Mouse (Mus musculus) lung, embryonic 14.5 days (tissue): ENCODE measurements at regions not wholly inside any gene's neighbourhood (a gene's known extent, or its start where the extent isn't known, plus 50 kb on each side); places are given as distances from the start of the nearest gene placed in this dataset.
A peak's percentile ranks its signal among the peaks of the same experiment; 100 is the strongest.

Experiments
- ATAC-seq: fragments of 200-750 bp; cut with Nextera tagmentation; 2 replicates; pipeline ENCODE4 v1.8.0; 2017; ENCODE audit warnings: mild to moderate bottlenecking, moderate TSS enrichment, moderate library complexity; ENCODE audit not compliant: insufficient read depth
- DNase-seq: peaks from one replicate; pipeline ENCODE4 v3.0.0-alpha.2; 2015
- H3K27ac ChIP-seq: fragments of 300-500 bp; sonication (generic); 2 replicates; pipeline ENCODE4 v1.5.1; 2014; ENCODE audit warnings: low read depth, mild to moderate bottlenecking, moderate library complexity
- H3K27me3 ChIP-seq: fragments of 300-500 bp; sonication (generic); 2 replicates; pipeline ENCODE4 v1.6.1; 2014; ENCODE audit warnings: low read length, control low read depth; ENCODE audit not compliant: insufficient read depth
- H3K36me3 ChIP-seq: fragments of 300-500 bp; sonication (generic); 2 replicates; pipeline ENCODE4 v1.6.1; 2014; ENCODE audit warnings: control low read depth; ENCODE audit not compliant: insufficient read depth
- H3K4me1 ChIP-seq: fragments of 300-500 bp; sonication (generic); 2 replicates; pipeline ENCODE4 v1.6.1; 2014; ENCODE audit warnings: antibody characterized with exemption, control low read depth; ENCODE audit not compliant: insufficient read depth
- H3K4me2 ChIP-seq: fragments of 300-500 bp; sonication (generic); 2 replicates; pipeline ENCODE4 v1.6.1; 2014; ENCODE audit warnings: mild to moderate bottlenecking
- H3K4me3 ChIP-seq: fragments of 300-500 bp; sonication (generic); 2 replicates; pipeline ENCODE4 v1.5.1; 2014; ENCODE audit warnings: low read depth, low read length
- H3K9ac ChIP-seq: fragments of 300-500 bp; sonication (generic); 2 replicates; pipeline ENCODE4 v1.6.1; 2014
- H3K9me3 ChIP-seq: fragments of 300-500 bp; sonication (generic); 2 replicates; pipeline ENCODE4 v1.6.1; 2016; ENCODE audit warnings: low read depth, low read length, control low read depth
- CTCF ChIP-seq: IDR thresholded peaks from 2 replicates; pipeline ENCODE4 v1.5.1; 2016; ENCODE audit warnings: antibody characterized with exemption, low read depth
- WGBS: fragments of 180-500 bp; shearing (Covaris S2); extraction: QIAGEN DNeasy Blood & Tissue Kit; methylation state at CpG from one replicate; pipeline ENCODE4 v1.1.7; 2014; 5-methylcytosine and 5-hydroxymethylcytosine counted together

GRCm38 (mm10) chr16:87049741-87050383, 304.1 kb upstream of the N6amt1 start:
- H3K4me2 ChIP-seq: no peak overlapping the region
- no peak overlapping the region for H3K9ac ChIP-seq
- peak; percentile 58 for DNase-seq
- no peaks in the 10 kb centered on the region for H3K4me1 ChIP-seq
- no peaks in the 10 kb centered on the region for H3K36me3 ChIP-seq
- no peaks in the 10 kb centered on the region for H3K27me3 ChIP-seq
- no peak for TF ChIP-seq CTCF
- WGBS: 42% methylated on average over 8 of the region's 8 CpGs
- no peaks in the 10 kb centered on the region for H3K9me3 ChIP-seq
- H3K27ac ChIP-seq: no peak overlapping the region
- peak; percentile 68; the same call in 1 of the 2 replicates for ATAC-seq
- H3K4me3 ChIP-seq: no peak overlapping the region

- Histone ChIP-seq H3K27ac (no peak overlapping the region), H3K4me3 (no peak overlapping the region), H3K9me3 (no peaks in the 10 kb centered on the region), H3K36me3 (no peaks in the 10 kb centered on the region), H3K4me1 (no peaks in the 10 kb centered on the region), H3K9ac (no peak overlapping the region), H3K4me2 (no peak overlapping the region), H3K27me3 (no peaks in the 10 kb centered on the region)
- no peak for ATAC-seq
- no peak for TF ChIP-seq CTCF
- DNase-seq: no peak
- 73% methylated on average over 5 of the region's 5 CpGs for WGBS
Measured at GRCm38 (mm10) chr16:87044773-87045561, 309.0 kb upstream of the N6amt1 start.

GRCm38 (mm10) chr16:87043689-87044088, 310.3 kb upstream of the N6amt1 start:
- H3K27ac ChIP-seq: no peak overlapping the region
- H3K9ac ChIP-seq: no peak overlapping the region
- H3K36me3 ChIP-seq: no peaks in the 10 kb centered on the region
- H3K27me3 ChIP-seq: no peaks in the 10 kb centered on the region
- no peaks in the 10 kb centered on the region for H3K4me1 ChIP-seq
- no peak for ATAC-seq
- no peak overlapping the region for H3K4me3 ChIP-seq
- H3K4me2 ChIP-seq: no peak overlapping the region
- DNase-seq: no peak
- no peaks in the 10 kb centered on the region for H3K9me3 ChIP-seq
- TF ChIP-seq CTCF: no peak

GRCm38 (mm10) chr16:87040366-87040765, 313.6 kb upstream of the N6amt1 start:
- 72% methylated on average over 4 of the region's 4 CpGs for WGBS
- ATAC-seq: no peak

GRCm38 (mm10) chr16:87039861-87040260, 314.1 kb upstream of the N6amt1 start:
- Histone ChIP-seq H3K27me3 (no peaks in the 10 kb centered on the region), H3K9me3 (no peaks in the 10 kb centered on the region)
- 62% methylated on average over 1 of the region's 1 CpGs for WGBS

More at GRCm38 (mm10) chr16:87040366-87040765, 313.6 kb upstream of the N6amt1 start:
- no peak for TF ChIP-seq CTCF
- no peak for DNase-seq
- no peaks in the 10 kb centered on the region for H3K36me3 ChIP-seq
- no peaks in the 10 kb centered on the region for H3K4me1 ChIP-seq
- H3K4me3 ChIP-seq: no peak overlapping the region
- no peak overlapping the region for H3K27ac ChIP-seq
- no peaks in the 10 kb centered on the region for H3K27me3 ChIP-seq
- H3K9me3 ChIP-seq: no peaks in the 10 kb centered on the region
- no peak overlapping the region for H3K4me2 ChIP-seq
- no peak overlapping the region for H3K9ac ChIP-seq

GRCm38 (mm10) chr16:87037061-87037460, 316.9 kb upstream of the N6amt1 start:
- no peaks in the 10 kb centered on the region for H3K9me3 ChIP-seq
- H3K4me2 ChIP-seq: no peak overlapping the region
- no peak overlapping the region for H3K27ac ChIP-seq
- H3K27me3 ChIP-seq: no peaks in the 10 kb centered on the region
- no peaks in the 10 kb centered on the region for H3K4me1 ChIP-seq
- no peaks in the 10 kb centered on the region for H3K36me3 ChIP-seq
- H3K4me3 ChIP-seq: no peak overlapping the region
- 73% methylated on average over 6 of the region's 6 CpGs for WGBS
- no peak for TF ChIP-seq CTCF
- ATAC-seq (no peak), DNase-seq (no peak)
- no peak overlapping the region for H3K9ac ChIP-seq

More at GRCm38 (mm10) chr16:87039861-87040260, 314.1 kb upstream of the N6amt1 start:
- no peak overlapping the region for H3K4me2 ChIP-seq
- ATAC-seq: no peak
- no peaks in the 10 kb centered on the region for H3K4me1 ChIP-seq
- H3K9ac ChIP-seq: no peak overlapping the region
- H3K36me3 ChIP-seq: no peaks in the 10 kb centered on the region
- no peak overlapping the region for H3K27ac ChIP-seq
- H3K4me3 ChIP-seq: no peak overlapping the region
- no peak for TF ChIP-seq CTCF
- DNase-seq: no peak

GRCm38 (mm10) chr16:87031836-87032235, 322.1 kb upstream of the N6amt1 start:
- Histone ChIP-seq H3K9me3 (no peaks in the 10 kb centered on the region), H3K4me2 (no peak overlapping the region), H3K4me1 (no peaks in the 10 kb centered on the region), H3K27me3 (no peaks in the 10 kb centered on the region), H3K36me3 (no peaks in the 10 kb centered on the region), H3K9ac (no peak overlapping the region), H3K4me3 (no peak overlapping the region), H3K27ac (no peak overlapping the region)
- TF ChIP-seq CTCF: no peak
- ATAC-seq (no peak), DNase-seq (no peak)
- WGBS: 51% methylated on average over 3 of the region's 3 CpGs
